Mouse (Mus musculus) brain, adult 10 weeks (tissue): ENCODE results near the gene Eepd1. TPM values are rescaled to one million over a fixed set of nuclear protein-coding genes. Genes with fewer than 3 reads are reported as not detected.

Source experiments
- polyA plus RNA-seq: library from polyadenylated mRNA; stranded (reverse); fragments of 350-450 nt; fragmentation: Illumina TruSeq; extraction: RNeasy Lipid Tissue Mini Kit (QIAGEN cat#74804); gene quantifications from one replicate; pipeline ENCODE4 v1.2.3, GENCODE M21; 2015; ENCODE audit warnings: low read depth, low replicate concordance

Gene Eepd1
- 16.9 TPM for polyA plus RNA-seq

DNA sequence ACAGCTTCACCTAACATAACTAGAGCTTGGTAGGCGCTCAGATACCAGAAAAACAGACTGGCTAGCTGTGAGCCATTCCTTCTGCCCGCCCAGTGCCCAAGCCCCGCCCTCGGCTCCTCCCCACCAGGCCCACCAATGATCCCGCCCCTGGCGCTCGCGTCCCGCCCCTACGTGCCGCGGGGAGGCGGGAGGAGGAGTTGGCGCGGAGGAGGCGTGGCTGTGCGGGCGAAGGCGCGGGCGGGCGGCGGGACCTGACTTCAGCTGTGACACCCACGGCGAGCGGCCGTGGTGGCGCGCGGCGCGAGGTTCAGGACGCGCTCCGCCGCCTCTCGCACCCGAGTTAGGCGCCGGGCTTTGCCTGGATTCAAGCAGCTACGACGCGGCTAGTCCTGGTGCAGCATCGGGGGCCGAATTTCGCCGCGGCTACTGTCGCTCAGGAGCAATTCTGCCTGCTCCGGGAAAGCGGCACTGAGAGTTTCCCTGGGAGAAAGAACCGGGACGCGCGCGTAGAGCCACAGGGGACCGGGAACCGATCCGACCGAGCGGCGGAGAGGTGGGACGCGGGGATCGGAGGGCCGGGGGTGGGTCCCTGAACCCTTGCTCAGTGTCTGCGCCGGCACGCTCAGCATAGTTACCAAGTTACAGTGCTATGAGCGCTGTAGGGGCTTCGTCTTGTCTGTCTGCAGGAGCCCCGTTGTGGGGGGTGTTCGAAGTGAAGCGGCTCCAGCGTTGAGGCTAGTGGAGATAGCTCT lies at the start of gene Eepd1:
Eepd1 (plus strand) TSS at position 204 of the 752 bp plus-strand sequence.

Other genes starting within 250 kb of the Eepd1 start
- 575 TPM for gene Sept7, start 229.1 kb upstream of the Eepd1 start, polyA plus RNA-seq